Mouse (Mus musculus) adrenal gland, postnatal 4 days (tissue): Measurements from ENCODE around the gene Gdpd5. TPM values are rescaled to one million over a fixed set of nuclear protein-coding genes. Genes with fewer than 3 reads are reported as not detected.
"Not testable (repeated sequence)": the region's sequence is repeated elsewhere in the genome, so short reads cannot be mapped to it uniquely, and the experiment has no call there.

Source experiments
- DNase-seq, 2 experiments: peaks; one replicate each; pipeline ENCODE4 v3.0.0; 2021 to 2022; ENCODE audit warnings: low spot score in 2 of 2, mixed read lengths in 2 of 2
- total RNA-seq, 2 experiments: library from RNA; stranded (reverse); gene quantifications; 2 replicates each; pipeline ENCODE4 v1.2.3; 2021

Gdpd5 gene
- total RNA-seq, 2 experiments from 2014 or later, result 18.4 to 23.4 TPM

DNA sequence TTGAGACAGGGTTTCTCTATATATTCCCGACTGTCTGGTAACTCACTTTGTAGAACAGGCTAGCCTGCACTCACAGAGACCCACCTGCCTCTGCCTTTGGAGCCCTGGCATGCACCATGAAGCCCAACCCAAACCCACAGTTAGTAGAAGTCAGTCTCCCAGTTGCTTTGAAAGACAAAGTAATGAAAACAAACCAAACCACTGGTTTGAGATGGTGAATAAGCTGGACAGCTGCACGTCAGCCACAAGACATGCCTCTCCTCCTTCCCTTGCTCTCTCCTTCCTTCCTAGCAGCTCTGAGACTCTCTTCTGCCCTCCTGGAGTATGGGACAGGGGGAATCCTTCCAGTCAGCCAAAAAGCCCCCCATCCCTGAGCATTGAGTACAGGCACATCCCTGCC, 19.1 kb upstream of the Gdpd5 start:
- no peak for DNase-seq

DNA sequence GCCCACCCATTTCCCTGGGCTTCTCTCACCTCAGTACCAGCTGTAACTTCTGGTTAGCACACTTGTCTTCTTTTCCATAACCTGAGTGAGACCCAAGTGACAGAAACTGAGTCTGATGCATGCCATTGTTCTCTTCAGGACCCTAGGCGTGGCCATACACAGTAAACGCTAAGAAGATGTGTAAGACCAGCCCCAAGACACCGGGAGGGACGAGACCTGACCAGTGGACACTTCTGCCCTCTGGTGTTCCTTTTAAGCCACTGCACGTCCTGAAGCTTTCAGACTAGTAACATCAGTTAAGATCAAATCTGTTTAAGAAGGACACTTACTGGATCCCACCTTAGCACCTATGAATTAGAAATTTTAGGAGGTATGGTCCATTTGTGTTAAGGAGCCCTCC, 16.1 kb upstream of the Gdpd5 start:
- peak in 1 of 2 experiments; percentile 27 for DNase-seq

DNA sequence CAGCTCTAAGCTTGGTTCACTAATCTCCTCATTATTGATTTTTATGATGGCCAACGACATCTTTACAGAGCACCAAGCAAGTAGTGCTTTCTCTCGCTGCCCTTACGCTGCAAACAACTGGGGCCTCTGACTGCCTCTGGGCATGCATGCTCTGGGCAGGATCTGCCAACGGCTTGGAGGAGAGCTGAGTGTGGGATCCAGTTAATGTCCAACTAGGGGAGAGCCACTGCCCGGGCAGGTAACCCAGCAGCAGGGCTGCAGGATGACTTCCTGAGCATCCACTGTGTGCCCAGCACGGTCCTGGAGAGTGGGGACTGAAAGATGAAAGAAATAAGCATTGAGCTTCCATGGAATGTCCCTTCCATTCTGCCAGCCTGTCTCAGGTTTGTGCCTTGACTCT, 14.5 kb upstream of the Gdpd5 start:
- DNase-seq, result no peak

DNA sequence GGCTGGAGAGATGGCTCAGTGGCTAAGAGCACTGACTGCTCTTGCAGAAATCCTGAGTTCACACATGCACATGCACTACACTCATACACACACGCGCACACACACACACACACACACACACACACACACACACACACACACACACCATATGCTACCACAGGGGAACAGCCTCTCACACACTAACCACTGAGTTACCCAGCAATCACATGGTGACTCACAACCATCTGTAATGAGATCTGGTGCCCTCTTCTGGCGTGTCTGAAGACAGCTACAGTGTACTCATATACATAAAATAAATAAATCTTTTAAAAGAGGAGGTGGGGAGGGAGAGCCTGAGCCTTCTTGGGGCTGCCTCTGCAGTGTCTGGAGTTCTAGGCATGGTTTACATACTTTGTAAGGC, 6.9 kb upstream of the Gdpd5 start:
- DNase-seq, result not testable (repeated sequence)

DNA sequence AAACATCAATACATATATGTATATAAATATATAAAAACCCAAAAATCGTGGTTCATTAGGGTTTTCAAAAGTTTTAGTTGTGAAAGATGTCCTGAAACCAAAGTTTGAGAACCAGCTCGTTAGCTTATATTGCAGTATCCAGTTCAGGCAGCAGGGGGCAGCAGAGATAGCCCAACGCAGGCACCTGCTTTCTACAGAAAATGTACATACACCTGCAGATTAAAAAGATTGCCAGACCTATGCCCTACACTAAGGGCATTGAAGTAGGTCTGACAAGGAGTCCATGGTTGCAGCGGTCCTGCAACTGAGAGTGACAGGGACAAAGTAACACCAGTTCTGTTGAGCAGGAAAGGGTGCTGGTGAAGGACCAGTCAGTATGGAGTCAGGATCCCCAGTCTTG, 5.8 kb upstream of the Gdpd5 start:
- DNase-seq, result peak in 1 of 2 experiments; percentile 61

DNA sequence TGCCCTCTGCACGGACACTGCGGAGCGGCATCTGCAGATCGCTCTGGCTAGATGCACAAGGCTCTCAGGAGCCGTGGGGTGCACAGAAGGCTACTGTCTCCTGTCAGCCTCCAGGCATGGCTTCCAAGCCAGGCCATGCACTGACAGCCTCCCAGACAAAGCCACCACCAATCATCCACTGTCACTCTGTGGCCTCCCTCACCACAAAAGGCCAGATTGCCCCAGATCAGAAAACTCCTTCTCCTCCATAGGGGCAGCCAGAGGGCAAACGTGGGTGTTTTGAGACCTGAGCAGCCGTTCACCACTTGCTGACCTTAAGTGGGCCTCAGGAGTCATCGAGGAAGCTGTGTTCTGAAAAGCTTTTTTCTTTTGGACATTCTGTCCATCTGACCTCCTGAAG, 2.3 kb upstream of the Gdpd5 start:
- no peak for DNase-seq

DNA sequence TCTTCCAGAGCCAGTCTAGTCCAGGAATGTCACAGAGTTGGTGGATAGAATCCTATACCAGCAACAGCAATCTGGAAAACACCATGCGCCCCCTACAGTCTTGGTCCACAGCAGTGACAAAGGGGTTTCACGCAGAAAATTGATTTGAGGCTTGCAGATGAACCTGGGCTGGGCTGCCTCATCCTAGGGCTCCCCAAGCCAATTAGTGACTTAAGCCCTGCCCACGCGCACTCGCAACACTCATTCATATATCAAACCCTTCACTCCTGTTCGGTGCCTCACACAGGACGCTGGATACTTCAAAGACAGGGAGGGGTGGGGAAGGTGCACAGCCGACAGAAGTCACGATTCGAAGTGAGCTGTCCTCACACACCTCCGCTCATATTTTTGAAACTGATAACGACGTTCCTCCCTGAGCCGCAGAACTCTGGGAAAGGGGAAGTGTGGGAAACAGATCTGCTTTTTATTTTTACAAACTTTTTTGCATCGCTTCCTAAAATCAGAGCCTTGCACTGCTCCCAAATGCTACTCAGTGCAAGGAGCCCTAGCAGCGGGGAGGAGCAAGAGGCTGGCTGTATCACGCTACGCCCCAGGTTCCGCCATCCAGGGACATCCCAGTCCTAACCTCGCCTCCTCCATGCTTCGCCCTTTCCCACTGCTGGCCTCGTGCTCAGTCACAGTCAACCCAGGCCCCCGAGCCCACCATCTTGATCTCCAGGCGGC, 562 bp upstream of the Gdpd5 start:
- DNase-seq, result no peak

DNA sequence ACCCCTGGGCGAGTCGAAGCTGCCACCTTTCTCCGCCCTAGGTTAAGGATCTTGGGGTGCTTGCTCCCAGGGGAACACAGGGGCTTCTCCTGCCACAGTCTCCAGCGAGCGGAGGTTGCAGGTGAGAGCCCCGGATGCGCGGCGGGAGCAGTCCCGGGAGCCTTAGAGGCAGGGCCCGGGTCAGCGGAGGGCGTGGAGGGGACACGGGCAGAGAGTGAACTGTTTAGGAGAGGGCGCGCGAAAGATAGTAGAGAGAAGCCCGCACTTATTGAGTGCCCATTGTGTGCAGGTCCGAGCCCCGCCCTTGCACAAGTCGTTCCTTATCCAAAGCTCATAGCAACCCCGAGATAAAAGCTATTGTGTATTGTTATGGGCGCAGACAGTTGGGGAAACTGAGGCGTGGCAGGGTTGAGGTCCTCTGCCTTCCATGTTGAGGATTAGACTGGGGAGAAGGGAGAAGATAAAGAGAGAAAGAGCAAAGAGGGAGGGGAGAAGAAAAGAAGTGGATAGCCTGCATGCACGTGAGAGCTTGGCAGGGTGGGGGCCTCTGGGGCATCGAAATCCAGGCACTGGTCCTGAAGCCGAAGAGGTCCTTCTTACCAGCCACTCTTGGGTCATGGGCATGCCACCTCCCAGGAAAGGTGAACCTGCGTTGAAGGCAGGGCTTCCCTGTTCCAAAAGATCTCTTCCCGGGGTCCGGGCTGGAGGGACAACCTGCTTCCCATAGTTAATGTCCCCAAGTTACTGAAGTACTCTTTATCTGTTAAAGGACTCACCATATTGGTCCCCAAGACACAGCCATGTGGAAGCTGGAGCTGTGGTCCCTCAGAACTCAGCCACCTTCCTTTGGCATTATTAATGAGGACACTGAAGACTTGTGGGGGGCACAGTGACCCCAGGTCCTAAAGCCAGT, 1.1 kb downstream of the Gdpd5 start:
- DNase-seq, result no peak

DNA sequence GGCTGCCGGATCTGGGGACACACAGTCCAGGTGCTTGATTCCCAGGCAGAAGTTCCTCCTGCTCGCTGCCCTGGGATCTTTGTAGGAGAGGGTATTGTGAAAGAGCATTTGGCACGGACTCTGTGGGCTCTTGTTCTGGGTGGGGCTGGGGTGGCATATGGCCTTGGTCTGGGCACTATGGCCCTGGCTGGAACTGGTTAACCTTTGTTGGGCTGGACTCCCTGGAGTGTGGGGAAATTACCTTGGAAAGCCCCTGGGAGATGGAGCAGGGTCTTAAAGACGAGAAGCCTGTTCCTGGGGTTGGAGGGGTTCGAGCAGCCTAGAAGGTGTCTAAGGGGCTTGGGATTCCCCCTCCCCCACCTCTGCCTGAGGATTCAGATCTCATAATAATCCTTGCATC, 2.0 kb downstream of the Gdpd5 start:
- DNase-seq, result no peak

DNA sequence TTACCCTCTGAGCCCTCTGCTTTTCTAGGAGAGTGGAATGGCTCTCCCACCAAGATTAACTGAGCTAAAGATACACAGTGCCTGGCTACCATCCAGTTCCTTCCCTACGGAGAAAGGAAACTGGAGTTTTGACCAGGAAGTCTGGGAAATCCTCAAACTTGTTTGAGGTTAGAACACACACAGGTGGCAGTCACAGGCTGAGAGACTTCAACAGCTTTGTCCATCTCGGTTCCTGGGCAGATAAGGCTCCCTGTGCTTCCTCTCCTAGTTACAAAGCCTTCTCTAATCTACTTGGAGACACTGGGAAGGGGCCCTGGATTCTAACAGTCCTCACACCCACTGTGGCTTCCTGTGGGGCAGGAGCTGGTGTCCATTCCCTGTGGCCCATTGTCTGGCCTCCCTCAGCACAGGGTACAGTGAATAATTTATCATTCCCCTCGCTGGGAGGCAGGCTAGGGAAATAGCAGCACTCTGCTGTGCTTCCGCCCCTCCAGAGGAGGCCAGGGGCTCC, 2.9 kb downstream of the Gdpd5 start:
- DNase-seq, result no peak

DNA sequence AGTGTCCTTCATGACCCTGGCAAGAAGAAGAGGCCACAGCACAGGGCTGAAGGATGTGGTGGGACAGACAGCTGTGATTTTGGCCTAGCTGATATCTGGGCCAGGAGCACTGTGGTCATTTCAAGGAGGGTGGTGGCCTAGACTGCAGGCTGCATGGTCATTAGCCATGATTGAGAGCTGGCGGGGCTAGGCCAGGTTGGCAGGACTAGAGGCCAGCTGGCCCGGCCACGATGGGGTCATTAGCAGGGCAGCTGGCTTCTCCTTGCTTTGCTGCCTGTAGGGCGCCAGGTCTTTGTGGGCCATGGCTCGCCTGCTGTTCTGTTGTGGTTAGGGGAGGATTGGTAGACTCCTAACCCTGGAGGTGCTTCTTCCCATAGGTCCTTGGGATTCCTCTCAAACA, 4.8 kb downstream of the Gdpd5 start:
- no peak for DNase-seq

DNA sequence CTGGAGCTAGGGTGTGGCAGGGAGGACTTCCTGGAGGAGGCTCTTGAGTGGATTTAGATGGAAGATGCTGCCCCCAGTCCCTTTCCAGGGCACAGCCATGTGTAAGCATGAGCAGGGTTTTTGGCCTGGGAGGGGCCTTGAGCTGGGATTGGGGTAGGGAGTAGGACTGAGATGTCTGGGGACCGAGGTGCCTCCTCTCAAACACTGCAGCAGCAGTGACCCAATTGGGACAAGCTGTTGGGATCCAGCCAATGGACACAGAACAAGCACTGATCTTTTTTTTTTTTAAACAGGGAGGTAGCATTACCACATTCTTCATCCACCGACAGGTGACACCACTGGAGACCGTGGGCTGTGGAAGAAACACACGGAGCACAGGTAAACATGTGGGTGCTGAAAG, 5.6 kb downstream of the Gdpd5 start:
- DNase-seq, result no peak

DNA sequence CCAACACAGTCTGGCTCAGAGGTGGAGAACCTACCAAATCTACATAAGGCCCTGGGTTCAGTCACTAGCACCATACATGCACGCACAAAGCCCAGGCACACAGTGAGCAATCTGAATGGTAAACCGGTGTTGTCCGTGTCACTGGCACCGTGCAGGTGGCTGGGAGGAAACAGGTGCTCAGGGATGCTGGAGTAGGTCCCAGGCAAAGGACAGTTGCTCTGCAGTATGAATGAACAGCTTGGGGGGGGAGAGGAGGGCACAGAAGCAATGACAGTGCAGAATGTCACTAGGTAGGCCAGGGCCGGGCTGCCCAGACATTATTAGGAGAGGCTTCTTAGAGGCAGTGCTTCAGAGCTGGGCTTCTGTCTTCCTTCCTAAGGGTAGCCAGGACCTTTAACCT, 6.1 kb downstream of the Gdpd5 start:
- DNase-seq, result no peak

DNA sequence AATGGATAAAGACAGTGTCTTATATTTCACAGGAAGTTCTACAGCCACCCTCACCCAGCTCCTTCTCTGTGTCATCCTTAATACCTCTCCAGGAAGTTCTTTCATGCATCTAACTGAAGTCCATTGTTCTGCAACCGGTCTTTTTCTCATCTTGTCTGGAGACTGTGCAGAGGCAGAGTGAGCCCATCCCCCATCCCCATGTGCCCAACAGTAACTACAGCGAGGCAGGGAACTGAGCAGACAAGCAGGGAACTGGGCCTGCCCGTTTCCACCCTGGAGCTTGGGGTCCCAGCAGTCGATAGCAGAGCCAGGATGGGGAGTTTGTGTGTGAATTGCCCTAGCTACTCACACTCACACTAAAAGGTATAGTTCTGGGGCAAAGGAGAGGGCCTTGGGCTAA, 9.3 kb downstream of the Gdpd5 start:
- DNase-seq, result no peak

DNA sequence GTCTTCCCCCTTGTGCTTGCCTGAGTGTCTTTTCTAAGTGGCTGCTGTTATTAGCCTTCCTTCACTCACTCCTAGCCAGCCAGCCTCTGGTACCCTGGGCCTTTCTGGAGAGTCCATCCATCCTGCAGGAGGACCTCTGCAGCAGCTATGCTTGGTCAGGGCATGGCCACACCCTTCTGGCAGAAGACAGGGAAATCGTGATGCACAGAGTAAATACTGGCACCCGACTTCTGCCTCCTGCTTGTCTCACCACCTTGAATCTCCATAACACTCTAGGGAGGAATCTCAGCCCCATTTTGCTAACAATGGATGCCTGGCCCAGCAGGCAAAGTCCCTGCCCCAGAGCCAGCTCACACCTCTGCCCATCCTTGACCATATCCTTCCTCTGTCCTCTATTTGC, 11.5 kb downstream of the Gdpd5 start:
- DNase-seq, result no peak

DNA sequence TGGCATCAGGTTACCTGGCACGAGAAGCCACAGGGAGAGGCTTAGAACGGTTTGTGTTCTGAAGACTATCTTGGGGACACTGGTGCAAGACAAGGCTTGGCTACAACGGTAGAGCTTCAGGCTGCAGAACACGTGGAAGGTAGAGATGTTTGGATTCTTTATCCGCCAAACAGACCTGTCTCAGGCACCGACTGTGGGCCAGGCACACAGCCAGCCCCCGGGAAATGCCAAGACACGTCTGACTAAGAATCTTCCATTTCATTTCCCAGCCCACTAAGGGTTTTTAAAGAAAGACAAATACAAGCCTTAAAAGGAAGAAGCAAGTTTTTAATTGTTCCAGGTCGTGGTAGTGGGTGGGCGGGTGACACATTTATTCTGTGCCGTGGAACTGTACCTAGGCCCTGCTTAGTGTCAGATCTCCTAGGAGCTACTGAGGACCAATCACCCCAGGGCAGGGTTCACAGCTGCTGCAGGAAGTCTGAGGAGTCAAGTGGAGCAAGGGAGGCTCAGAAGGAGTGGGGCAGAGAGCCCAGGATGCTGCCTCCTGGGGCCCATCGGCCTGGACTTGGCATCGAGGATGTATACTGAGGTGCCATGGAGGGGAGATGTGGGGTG, 12.6 kb downstream of the Gdpd5 start:
- no peak for DNase-seq

DNA sequence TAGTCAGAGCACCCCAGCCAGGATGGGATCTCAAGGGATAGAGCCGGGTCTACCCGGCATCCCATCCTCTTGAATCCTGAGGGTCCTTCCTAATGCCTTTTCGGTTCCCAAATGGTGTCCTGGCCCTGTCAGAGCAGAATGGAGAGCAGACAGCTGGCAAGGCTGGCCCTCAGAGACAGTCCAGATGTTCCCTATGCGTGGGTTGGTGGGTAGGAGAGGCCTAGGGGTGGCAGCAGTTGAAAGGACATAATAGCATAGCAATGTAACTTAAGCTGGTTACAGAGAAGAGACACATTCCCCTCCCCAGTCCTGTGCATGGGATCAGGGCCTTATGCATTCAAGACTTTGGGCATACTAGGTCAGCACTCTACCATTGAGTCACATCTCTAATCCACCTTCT, 14.2 kb downstream of the Gdpd5 start:
- no peak for DNase-seq

DNA sequence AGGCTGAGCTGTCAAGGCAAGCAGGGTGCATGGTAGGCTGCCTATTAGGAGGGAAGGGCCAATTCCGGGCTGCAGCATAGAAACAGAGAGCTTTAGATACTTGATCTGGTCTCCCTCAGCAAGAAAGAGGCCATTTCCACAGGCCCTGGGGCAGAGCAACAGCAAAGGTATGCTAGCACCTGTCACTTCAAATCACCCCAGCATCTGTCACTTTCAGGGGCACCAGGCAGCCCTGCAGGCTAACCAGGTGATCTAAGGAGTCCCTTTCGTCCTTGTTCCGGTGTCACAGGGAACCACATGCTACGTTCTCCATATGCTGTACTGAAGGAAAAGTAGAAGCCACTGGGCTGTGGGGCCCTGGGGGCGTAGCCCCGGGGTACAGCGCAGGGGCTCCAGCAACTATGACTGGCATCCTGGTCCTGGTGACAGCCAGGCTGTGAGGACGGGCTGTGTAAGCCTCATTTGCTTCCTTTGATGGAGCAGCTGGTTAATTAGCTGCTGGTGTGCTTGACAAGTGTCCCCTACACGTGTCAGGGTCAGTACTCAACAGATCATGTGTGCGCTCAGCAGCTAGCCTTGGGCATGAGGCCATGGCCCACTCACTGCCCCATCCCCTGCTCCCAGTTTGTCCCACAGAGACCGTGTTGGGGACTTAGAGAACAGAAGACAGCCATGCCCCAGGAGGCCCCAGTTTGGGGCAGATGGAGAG, 14.8 kb downstream of the Gdpd5 start:
- DNase-seq, result no peak

DNA sequence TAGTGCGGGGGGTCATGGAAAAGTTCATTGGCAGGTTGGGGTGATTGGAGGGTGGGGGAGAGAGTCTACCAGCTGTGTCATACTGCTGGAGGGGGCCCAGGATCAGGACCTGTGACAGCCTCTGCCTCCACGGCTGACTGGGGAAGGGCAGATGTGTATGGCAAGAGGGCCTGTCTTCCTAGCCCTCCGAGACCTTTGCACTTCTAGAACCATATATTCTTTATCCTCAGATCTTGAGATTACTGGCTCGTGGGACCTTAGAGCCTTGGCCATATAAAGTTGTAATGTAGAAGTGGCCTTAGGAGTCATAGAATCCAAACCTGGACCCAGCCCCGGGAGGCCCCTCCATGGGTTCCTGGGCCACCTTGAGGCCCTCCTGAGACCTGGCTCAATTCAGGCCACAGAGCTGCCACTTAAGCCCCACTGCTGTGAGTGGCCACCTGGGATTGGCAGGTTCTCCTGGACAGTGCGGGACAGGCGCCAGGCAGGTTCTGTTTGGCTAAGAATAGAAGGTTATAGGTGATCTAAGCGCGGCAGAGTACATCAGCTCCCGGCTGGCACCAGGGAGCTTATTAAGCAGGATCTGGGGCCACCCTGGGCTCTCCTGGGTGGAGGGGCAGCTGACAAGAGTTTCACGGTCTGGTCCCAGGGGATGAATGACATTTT, 15.9 kb downstream of the Gdpd5 start:
- no peak for DNase-seq

DNA sequence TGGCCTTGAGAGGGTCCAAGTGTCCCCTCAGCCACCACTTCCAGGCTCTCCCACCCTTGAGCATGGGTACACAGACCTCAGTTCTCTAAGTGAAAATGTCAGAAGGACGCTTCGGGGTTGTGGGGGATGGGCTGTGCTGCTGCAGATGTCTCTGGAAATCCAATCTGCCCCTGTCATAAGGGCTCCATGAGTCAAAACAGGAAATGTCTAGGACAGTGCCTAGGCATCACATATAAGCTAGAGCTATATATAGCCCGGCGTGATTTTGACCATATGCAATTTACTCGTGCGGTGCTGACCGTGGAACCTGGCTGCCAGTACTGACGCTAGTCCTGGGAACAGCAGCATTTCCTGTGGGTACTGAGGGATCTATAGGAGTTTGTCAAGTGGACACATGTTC, 20.2 kb downstream of the Gdpd5 start:
- DNase-seq, result no peak

DNA sequence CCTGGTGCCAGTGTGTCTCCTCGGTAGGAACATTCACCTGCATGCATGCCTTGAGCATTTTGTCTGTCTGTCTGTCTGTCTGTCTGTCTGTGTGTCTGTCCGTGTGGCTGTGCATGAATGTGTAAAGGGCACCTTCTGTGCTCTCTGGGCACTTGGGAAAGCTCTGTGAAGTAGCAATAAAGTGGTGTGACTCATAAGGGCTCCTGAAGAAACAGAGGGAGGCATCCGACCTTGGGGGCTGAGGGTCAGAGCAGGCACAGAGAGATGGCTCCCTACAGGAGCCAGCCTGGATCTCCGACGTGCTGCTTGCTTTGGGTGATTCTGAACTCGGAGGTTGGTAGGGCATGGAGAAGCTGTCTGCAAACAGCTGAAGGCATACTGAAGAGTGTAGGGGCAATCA, 21.3 kb downstream of the Gdpd5 start:
- DNase-seq, result no peak
